Mouse (Mus musculus) brain, adult 2 months (tissue): ENCODE measurements around the gene Gipc2.

Experiments
- DNase-seq: peaks from one replicate; pipeline ENCODE4 v3.0.0; 2011; ENCODE audit warnings: low read depth, low spot score

Gipc2 gene

DNA sequence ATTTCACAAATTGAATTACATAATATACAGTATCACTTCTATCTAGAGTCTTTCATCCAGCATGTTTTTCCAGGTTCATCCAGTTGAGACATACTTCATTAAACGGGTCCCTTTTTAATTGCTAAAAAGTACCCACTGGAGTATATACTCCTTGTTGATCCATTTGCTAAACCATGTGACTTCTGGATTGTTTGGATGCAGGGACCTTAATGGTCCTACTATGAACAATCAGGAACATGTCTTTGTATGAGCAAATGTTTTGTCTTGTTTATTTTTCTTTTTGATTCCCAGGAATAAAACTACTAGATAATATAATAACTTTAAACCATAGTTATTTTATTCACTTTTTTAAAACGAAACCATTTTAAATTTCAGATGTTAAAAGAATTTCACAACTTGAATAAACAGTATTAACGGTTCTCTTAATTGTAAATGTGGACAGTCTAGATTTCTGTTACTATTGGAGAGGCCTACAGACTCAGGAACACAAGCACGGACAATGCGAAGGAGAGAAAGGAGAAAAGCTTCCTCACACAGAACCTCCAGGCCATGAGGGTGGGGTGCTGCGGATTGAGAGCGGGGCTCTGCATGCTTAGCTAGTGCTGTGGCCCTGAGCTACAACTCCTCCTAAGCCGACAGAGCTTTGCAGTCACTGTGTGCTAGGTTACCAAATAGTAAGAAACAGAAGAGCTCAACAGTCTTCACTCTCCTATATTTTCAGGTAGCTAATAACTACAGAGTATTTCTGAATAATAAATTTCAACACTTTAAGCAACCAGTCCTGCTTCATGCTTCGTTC is 24.8 kb upstream of the Gipc2 start:
- DNase-seq, result peak; percentile 25

DNA sequence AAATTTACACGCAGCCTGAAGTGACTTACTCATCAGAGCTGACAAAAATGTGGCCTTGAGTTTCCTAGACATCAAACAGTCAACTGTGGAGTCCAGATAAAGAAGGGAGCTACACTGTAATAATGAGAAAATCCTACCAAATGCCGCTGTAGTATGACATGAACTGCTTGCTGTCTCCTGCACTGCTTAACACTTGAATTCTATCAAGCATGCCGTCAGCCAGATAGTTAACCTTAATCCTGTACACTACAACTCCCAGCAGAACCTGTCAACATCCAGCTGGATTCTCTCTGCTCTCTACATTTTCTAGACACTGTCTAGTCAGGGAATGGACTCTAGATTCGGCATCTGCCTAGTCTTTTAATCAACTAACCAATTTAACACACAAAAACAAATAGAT is 23.3 kb upstream of the Gipc2 start:
- DNase-seq, result no peak

DNA sequence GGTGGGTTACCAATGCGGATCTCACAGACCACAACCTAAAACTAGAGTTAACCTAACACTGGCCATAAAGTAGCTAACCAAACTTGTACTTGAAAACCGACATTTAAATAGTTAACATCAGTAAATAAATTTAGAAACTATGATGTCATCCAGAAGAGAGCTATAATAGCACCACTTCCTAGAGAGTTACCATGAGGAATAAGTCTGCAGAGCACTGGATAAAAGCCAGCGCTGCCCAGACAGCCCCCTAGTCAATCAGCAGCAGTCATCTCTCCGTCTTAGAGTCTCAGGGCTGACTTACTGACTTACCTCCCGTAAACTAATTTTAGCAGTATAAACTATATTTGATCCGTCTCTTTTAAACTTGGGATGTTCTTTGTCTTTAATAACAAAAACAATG is 20.1 kb upstream of the Gipc2 start:
- DNase-seq, result no peak

GRCm38 (mm10) chr3:152183522-152183921 is 17.5 kb upstream of the Gipc2 start:
- DNase-seq, result no peak

DNA sequence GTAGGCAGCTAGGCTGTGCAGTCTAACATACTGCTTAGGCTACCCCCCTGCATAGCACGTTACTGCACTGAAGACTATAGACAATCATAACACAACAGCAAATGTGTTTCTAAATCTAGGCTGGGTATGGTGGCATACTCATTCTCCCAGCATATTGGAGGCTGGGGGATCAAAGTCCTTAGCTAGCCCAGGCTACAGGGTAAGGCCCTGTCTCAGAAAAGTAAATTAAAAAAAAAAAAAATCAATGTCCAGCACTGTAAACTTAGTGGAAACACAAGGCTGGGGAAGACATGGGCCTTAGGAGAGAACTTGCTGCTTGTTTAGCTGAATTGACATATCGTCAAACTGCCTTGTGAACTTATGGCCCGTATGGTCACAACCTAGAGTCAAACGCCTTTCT is 14.6 kb upstream of the Gipc2 start:
- DNase-seq, result no peak

- no peak for DNase-seq
These were observed 13.3 kb upstream of the Gipc2 start for GRCm38 (mm10) chr3:152179285-152179684.

GRCm38 (mm10) chr3:152178816-152179215 is 12.8 kb upstream of the Gipc2 start:
- DNase-seq, result no peak

GRCm38 (mm10) chr3:152172322-152172935 is 6.4 kb upstream of the Gipc2 start:
- no peak for DNase-seq

DNA sequence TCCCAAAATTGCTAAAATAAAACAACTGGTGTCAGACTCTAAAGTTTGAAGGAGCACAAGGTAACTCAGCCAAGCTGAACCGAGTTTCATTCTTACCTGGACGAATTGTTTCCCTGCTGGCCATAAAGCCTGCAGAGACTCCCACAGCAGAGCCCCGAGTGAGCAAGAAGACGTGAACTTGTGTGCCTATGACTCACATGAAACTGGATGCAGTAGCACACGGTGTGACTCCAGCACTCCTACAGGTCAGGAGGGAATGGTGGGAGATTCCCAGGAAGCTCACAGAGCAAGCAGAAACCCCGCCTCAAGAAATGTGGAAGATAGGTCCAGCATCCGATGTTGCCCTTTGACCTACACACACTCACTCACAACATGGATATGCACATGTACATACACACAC is 5.8 kb upstream of the Gipc2 start:
- DNase-seq, result no peak

GRCm38 (mm10) chr3:152171236-152171635 is 5.2 kb upstream of the Gipc2 start:
- DNase-seq, result no peak

DNA sequence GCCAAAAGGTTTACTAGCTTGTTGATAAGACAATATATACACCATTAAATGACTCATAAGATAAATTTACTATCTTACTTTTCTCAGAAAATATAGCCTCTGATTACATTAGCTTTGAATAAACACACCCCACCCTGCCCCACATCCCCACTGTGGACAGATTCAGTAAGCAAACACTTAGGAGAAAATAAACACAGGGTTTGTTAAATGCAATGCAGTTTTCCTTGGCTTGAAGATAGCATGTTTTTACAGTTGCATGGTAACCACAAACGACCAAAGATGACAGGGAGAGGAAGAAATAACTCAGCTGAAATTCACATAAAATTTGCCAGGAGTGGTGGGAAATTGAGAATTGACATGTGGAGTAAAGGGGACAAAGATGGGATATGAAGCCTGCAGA is 4.4 kb upstream of the Gipc2 start:
- DNase-seq, result no peak

DNA sequence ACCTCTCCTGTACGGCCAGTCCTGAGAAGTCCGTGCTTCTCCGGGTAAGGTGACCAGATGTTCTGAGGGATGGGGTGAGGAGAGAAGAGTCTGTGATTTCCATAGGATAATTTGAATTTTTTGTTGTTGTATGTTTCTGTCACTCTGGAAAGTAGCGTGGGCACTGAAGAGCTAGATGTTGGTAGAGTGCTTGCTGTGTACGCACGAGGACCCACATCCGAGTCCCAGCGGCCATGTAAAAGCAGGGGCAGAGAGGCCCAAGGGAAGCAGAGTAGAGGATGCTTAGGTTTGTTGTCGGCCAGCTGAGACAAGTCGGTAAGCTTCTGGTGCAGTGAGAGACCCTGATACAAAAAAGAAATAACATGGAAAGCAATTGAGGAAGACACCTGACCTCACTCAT is 2.0 kb upstream of the Gipc2 start:
- DNase-seq, result no peak

DNA sequence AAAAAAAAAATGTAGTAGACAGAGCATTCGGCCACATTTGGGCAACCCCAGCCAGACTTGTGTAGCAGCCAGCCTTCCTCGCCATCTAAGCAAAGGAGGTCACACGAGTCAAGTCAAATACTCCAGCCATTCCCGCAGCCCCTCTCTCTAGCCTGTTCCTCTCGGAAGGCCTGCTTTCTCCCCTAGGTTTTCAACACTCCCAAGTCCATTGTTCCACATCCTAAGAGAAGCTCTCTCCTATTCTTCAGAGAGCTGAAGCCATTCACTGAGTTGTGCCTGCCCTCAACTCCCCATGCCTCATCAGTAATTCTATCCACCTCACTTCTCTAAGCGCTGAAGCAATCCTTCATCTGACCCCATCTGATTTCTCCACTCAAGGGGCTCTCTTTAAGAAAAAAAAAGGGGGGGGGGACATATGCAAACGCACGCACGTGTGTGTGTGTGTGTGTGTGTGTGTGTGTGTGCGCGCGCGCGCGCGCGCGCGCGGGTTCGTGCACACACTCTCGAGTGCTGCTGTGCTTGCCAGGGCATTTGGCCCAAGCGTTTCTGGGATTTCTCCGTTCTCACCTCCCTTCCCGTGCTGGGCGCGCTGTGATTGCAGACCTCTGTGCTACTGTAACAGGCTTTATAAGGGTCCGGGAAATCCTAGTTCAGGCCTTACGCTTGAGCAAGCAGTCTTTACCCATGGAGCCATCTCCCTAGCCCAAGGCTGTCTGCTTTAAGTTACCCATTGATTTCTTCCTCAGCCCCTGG is 845 bp upstream of the Gipc2 start:
- peak; percentile 70 for DNase-seq

DNA sequence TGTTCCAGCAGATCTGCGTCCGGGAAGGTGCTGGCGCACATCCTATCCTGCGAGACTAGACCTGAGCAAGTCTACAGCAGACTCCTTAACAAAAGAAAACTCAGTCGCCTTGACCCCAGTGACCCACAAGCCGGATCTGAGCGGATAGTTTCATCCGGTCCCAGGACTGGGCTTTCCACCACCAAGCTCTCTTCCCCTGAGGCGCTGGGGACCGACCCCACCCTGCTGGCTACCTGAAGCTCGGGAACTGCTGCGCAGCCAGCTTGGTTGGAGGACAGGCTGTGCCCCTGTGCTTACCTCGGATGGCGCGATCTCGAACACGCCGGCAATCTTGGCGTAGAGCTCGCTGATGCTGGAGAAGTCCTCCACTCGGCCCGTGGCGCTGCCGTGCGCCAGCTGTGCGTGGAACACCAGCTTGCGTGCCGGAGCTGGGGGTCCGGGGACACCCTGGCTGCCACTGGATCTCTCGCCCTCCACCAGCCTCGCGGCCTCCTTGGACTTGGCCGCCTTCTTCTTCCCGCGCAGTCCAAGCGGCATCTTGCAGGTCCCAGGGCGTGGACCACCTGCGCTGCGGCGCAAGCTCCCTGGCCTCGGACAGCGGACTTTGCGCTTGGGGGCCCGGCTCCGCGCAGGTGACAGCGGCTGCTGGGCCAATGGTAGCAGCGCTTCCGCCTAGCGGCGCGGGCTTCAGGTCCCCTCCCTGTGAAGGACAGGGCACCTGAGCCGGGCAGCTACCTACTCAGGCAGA is 505 bp downstream of the Gipc2 start:
- DNase-seq, result peak; percentile 77

DNA sequence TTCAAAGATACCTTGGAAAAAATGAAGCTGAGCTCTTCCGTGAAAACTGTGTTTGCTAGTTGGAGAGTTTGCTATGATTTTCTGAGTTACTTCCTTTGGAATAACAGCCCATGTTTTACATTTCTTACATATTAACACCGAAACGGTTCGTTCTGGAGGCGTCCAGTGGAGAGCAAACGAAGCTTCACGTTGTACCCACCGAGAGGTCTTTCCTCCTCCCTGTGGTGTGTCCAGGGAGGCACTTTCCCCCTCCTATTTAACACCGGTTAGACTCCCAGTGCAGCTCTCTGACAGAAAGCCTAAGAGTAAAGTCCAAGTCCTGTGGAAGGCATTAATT is 1.0 kb downstream of the Gipc2 start:
- no peak for DNase-seq

GRCm38 (mm10) chr3:152163320-152163719 is 2.7 kb downstream of the Gipc2 start:
- DNase-seq, result no peak

DNA sequence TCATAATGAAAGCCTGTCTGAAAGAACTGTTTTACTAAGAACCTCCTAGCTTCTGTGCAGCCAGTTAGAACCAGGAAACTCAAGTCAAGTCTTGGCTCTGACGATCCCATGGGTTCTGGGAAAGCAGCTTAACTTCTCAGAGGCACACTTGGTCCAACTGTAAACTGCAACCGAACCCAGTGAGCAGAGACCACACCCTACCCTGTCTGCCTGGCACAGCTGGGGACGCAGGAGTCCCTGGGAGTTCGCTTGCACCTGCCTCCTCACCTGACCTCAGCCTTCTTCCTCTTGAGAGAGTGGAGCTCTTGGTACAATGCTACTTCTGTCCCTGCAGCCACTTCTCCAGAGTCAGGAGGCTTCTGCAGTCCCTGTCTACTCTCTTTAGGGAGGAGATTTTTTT is 5.4 kb downstream of the Gipc2 start:
- DNase-seq, result no peak

- DNase-seq, result no peak
These were observed 6.7 kb downstream of the Gipc2 start for GRCm38 (mm10) chr3:152159321-152159720.

- DNase-seq, result peak; percentile 73
These were observed 7.4 kb downstream of the Gipc2 start for GRCm38 (mm10) chr3:152158344-152159291.

- DNase-seq, result no peak
These were observed 9.1 kb downstream of the Gipc2 start for GRCm38 (mm10) chr3:152156816-152157496.
